Mouse (Mus musculus) heart, embryonic 13.5 days (tissue): ENCODE measurements at regions not wholly inside any gene's neighbourhood (a gene's known extent, or its start where the extent isn't known, plus 50 kb on each side); places are given as distances from the start of the nearest gene placed in this dataset.

Experiments used
- ATAC-seq: fragments of 200-750 bp; cut with Nextera tagmentation; 2 replicates; pipeline ENCODE4 v1.8.0; 2017; ENCODE audit warnings: moderate TSS enrichment; ENCODE audit not compliant: insufficient number of reproducible peaks, low FRiP score, low TSS enrichment; ENCODE audit errors: extremely low read depth
- H3K27ac ChIP-seq: fragments of 300-500 bp; sonication (generic); replicated peaks from 2 replicates; pipeline ENCODE4 v1.5.1; 2015; ENCODE audit warnings: moderate library complexity, mild to moderate bottlenecking, inconsistent platforms
- H3K27me3 ChIP-seq: fragments of 300-500 bp; sonication (generic); replicated peaks from 2 replicates; pipeline ENCODE4 v1.6.1; 2015; ENCODE audit warnings: mild to moderate bottlenecking, inconsistent platforms
- H3K36me3 ChIP-seq: fragments of 300-500 bp; sonication (generic); 2 replicates; pipeline ENCODE4 v1.6.1; 2015; ENCODE audit warnings: mild to moderate bottlenecking, inconsistent platforms
- H3K4me1 ChIP-seq: fragments of 300-500 bp; sonication (generic); 2 replicates; pipeline ENCODE4 v1.6.1; 2015; ENCODE audit warnings: inconsistent platforms
- H3K4me2 ChIP-seq: fragments of 300-500 bp; sonication (generic); 2 replicates; pipeline ENCODE4 v1.6.1; 2015; ENCODE audit warnings: inconsistent platforms, mild to moderate bottlenecking, moderate library complexity
- H3K4me3 ChIP-seq: fragments of 300-500 bp; sonication (generic); 2 replicates; pipeline ENCODE4 v1.5.1; 2015; ENCODE audit warnings: moderate library complexity, mild to moderate bottlenecking, inconsistent platforms
- H3K9ac ChIP-seq: fragments of 300-500 bp; sonication (generic); 2 replicates; pipeline ENCODE4 v1.6.1; 2015; ENCODE audit warnings: inconsistent platforms, mild to moderate bottlenecking, moderate library complexity
- H3K9me3 ChIP-seq: fragments of 300-500 bp; sonication (generic); 2 replicates; pipeline ENCODE4 v1.6.1; 2016; ENCODE audit warnings: inconsistent platforms
- WGBS: fragments of 180-500 bp; shearing (Covaris S2); methylation state at CpG from one replicate; pipeline ENCODE4 v1.1.7; 2015; ENCODE audit warnings: mixed read lengths; 5-methylcytosine and 5-hydroxymethylcytosine counted together

- Histone ChIP-seq H3K9ac (no peak overlapping the region), H3K4me1 (peaks cover 9% of the 10 kb centered on the region; the same call in 1 of the 2 replicates), H3K36me3 (no peaks in the 10 kb centered on the region), H3K9me3 (no peaks in the 10 kb centered on the region), H3K27ac (no peak overlapping the region), H3K4me2 (peak overlapping the region; percentile 32; the same call in 1 of the 2 replicates), H3K27me3 (no peaks in the 10 kb centered on the region), H3K4me3 (no peak overlapping the region)
- ATAC-seq: no peak
- whole genome bisulfite sequencing: 46% methylated on average over 18 of the region's 18 CpGs
These were observed 536.4 kb downstream of the Fam19a2 start for GRCm38 (mm10) chr10:123800067-123800691.

- Histone ChIP-seq H3K4me2 (no peak overlapping the region), H3K9me3 (no peaks in the 10 kb centered on the region), H3K36me3 (no peaks in the 10 kb centered on the region), H3K27ac (no peak overlapping the region), H3K4me1 (peaks cover 9% of the 10 kb centered on the region; the same call in 1 of the 2 replicates), H3K4me3 (no peak overlapping the region), H3K9ac (no peak overlapping the region), H3K27me3 (no peaks in the 10 kb centered on the region)
- ATAC-seq: no peak
- 75% methylated on average over 17 of the region's 17 CpGs for WGBS
These were observed 537.1 kb downstream of the Fam19a2 start for GRCm38 (mm10) chr10:123800692-123801528.

GRCm38 (mm10) chr10:123810882-123811281 is 547.1 kb downstream of the Fam19a2 start:
- no peak; the same call in 1 of the 2 replicates for ATAC-seq
- no peak overlapping the region for H3K9ac ChIP-seq
- H3K4me2 ChIP-seq: no peak overlapping the region
- no peaks in the 10 kb centered on the region for H3K27me3 ChIP-seq
- no peaks in the 10 kb centered on the region for H3K9me3 ChIP-seq
- no peaks in the 10 kb centered on the region for H3K4me1 ChIP-seq
- H3K27ac ChIP-seq: no peak overlapping the region
- no peak overlapping the region for H3K4me3 ChIP-seq
- no peaks in the 10 kb centered on the region for H3K36me3 ChIP-seq
- WGBS: 77% methylated on average over 9 of the region's 9 CpGs

GRCm38 (mm10) chr10:123813142-123813541 is 549.3 kb downstream of the Fam19a2 start:
- WGBS: 81% methylated on average over 2 of the region's 2 CpGs

GRCm38 (mm10) chr10:123840061-123840751 is 576.4 kb downstream of the Fam19a2 start:
- H3K9ac ChIP-seq: no peak overlapping the region
- 0 out of 2 replicates have a peak, but pooled peaks cover 3% of the 10 kb centered on the region for H3K4me1 ChIP-seq
- H3K4me2 ChIP-seq: peak overlapping the region; percentile 52
- WGBS: 31% methylated on average over 13 of the region's 13 CpGs
- H3K36me3 ChIP-seq: no peaks in the 10 kb centered on the region
- H3K9me3 ChIP-seq: no peaks in the 10 kb centered on the region
- H3K4me3 ChIP-seq: peak overlapping the region; percentile 11; the same call in 1 of the 2 replicates
- no peak overlapping the region for H3K27ac ChIP-seq
- ATAC-seq: no peak
- no peaks in the 10 kb centered on the region for H3K27me3 ChIP-seq

More at GRCm38 (mm10) chr10:123813142-123813541, 549.3 kb downstream of the Fam19a2 start:
- no peaks in the 10 kb centered on the region for H3K27me3 ChIP-seq
- no peaks in the 10 kb centered on the region for H3K36me3 ChIP-seq
- no peak overlapping the region for H3K9ac ChIP-seq
- no peaks in the 10 kb centered on the region for H3K4me1 ChIP-seq
- no peak overlapping the region for H3K4me2 ChIP-seq
- no peak for ATAC-seq
- no peaks in the 10 kb centered on the region for H3K9me3 ChIP-seq
- H3K4me3 ChIP-seq: no peak overlapping the region
- H3K27ac ChIP-seq: no peak overlapping the region

GRCm38 (mm10) chr10:123842141-123842540 is 578.3 kb downstream of the Fam19a2 start:
- H3K4me3 ChIP-seq: no peak overlapping the region
- H3K36me3 ChIP-seq: no peaks in the 10 kb centered on the region
- H3K4me1 ChIP-seq: 0 out of 2 replicates have a peak, but pooled peaks cover 3% of the 10 kb centered on the region
- H3K27me3 ChIP-seq: no peaks in the 10 kb centered on the region
- no peak overlapping the region for H3K4me2 ChIP-seq
- 82% methylated on average over 8 of the region's 8 CpGs for WGBS
- ATAC-seq: no peak
- no peak overlapping the region for H3K9ac ChIP-seq
- no peaks in the 10 kb centered on the region for H3K9me3 ChIP-seq
- H3K27ac ChIP-seq: no peak overlapping the region

- no peak for ATAC-seq
- no peaks in the 10 kb centered on the region for H3K27me3 ChIP-seq
- H3K9me3 ChIP-seq: no peaks in the 10 kb centered on the region
- no peak overlapping the region for H3K4me2 ChIP-seq
- H3K36me3 ChIP-seq: no peaks in the 10 kb centered on the region
- WGBS: 75% methylated on average over 4 of the region's 4 CpGs
- no peak overlapping the region for H3K9ac ChIP-seq
- 0 out of 2 replicates have a peak, but pooled peaks cover 3% of the 10 kb centered on the region for H3K4me1 ChIP-seq
- H3K4me3 ChIP-seq: no peak overlapping the region
- H3K27ac ChIP-seq: no peak overlapping the region
These were observed 579.8 kb downstream of the Fam19a2 start for GRCm38 (mm10) chr10:123843604-123844003.

- H3K27ac ChIP-seq: no peak overlapping the region
- no peak for ATAC-seq
- H3K36me3 ChIP-seq: no peaks in the 10 kb centered on the region
- H3K27me3 ChIP-seq: no peaks in the 10 kb centered on the region
- H3K4me1 ChIP-seq: no peaks in the 10 kb centered on the region
- WGBS: 65% methylated on average over 8 of the region's 8 CpGs
- no peak overlapping the region for H3K4me3 ChIP-seq
- H3K9me3 ChIP-seq: no peaks in the 10 kb centered on the region
- no peak overlapping the region for H3K9ac ChIP-seq
- H3K4me2 ChIP-seq: no peak overlapping the region
These were observed 582.8 kb downstream of the Fam19a2 start for GRCm38 (mm10) chr10:123846631-123847030.

GRCm38 (mm10) chr10:123848564-123848963 is 584.8 kb downstream of the Fam19a2 start:
- Histone ChIP-seq H3K27ac (no peak overlapping the region), H3K9ac (no peak overlapping the region), H3K4me1 (no peaks in the 10 kb centered on the region), H3K4me2 (no peak overlapping the region), H3K27me3 (no peaks in the 10 kb centered on the region), H3K9me3 (no peaks in the 10 kb centered on the region), H3K4me3 (no peak overlapping the region), H3K36me3 (no peaks in the 10 kb centered on the region)
- ATAC-seq: no peak
- WGBS: 68% methylated on average over 1 of the region's 1 CpGs

GRCm38 (mm10) chr10:123875459-123875858 is 611.7 kb downstream of the Fam19a2 start:
- ATAC-seq: no peak
- H3K9ac ChIP-seq: no peak overlapping the region
- no peak overlapping the region for H3K4me2 ChIP-seq
- no peaks in the 10 kb centered on the region for H3K4me1 ChIP-seq
- H3K27ac ChIP-seq: no peak overlapping the region
- H3K9me3 ChIP-seq: no peaks in the 10 kb centered on the region
- no peak overlapping the region for H3K4me3 ChIP-seq
- H3K36me3 ChIP-seq: no peaks in the 10 kb centered on the region
- 49% methylated on average over 3 of the region's 3 CpGs for WGBS
- no peaks in the 10 kb centered on the region for H3K27me3 ChIP-seq

GRCm38 (mm10) chr10:123875882-123876281 is 612.1 kb downstream of the Fam19a2 start:
- Histone ChIP-seq H3K4me1 (no peaks in the 10 kb centered on the region), H3K4me2 (no peak overlapping the region), H3K4me3 (no peak overlapping the region), H3K9me3 (no peaks in the 10 kb centered on the region), H3K36me3 (no peaks in the 10 kb centered on the region), H3K9ac (no peak overlapping the region), H3K27me3 (no peaks in the 10 kb centered on the region), H3K27ac (no peak overlapping the region)
- 54% methylated on average over 5 of the region's 5 CpGs for whole genome bisulfite sequencing
- ATAC-seq: no peak
